Mouse (Mus musculus): ENCODE data around the gene Tnfsf13.

The Tnfsf13 gene

DNA sequence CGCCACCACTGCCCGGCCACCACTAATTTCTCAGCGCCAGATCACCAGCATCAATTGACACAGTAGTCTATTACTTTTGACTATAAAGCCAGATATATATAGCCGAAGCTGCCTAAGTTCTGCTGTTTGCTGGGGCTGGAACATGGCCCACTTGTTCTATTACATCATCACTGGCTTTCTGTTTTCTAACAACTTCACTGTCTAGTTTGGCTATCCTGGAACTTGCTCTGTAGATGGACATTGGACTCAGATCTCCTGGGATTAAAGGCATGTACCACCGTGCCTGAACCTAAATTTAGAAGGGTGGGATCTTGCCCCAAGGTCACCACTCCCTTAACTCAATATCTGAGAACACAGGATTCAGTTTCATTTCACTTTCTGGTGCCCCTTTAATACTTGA, 39.7 kb downstream of the Tnfsf13 start:
- DNase-seq: no peak

DNA sequence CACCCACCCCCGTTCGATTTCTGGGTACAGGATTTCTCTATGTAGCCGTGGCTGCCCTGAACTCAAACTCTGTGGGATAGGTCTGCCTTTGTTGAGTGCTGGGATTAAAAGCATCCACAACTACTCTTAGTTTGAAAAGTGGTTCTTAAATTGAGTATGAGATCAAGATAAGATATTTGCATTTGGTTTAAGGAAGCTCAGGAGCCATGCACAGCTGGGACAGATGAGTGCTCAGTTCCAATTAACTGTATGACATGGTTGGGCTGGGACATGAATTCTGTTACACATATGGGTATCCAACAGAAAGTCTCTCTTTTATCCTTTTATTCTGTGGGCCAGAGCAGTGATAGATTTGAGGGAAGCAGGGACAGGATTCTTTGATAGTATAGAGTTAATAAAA, 50.1 kb downstream of the Tnfsf13 start:
- no peak for DNase-seq

DNA sequence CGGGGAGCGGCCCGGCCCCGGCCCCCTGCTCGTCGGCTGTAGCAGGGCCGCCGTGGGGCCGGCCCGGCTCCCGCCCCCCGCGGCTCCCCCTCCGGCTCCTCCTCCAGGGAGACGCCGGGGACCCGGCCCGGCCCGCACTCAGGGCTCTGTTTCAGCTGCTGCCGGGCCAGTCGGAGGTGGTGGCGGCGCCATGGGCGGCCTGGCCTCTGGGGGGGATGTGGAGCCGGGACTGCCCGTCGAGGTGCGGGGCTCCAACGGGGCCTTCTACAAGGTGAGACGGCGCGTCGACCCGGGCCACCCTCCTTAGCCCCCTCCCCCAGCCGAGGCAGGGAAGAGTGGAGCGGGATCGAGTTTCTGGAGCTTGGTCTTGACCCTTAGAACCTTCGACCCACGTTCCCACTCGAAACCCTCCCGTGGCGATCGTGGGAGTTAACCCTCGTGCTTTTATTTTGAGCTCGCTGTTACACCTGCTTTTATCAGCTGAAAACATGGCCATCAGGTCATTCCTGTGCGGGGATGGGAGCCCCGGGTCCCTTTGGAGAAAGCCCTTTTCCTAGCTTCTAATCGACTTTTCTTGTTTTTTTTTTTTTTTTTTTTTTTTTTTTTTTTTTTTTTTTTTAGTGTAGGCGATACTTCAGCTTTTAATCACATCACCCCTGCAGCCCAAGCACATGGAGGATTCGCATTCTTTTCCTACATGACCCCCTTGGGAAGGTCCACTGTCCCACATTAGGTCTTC, 52.3 kb downstream of the Tnfsf13 start:
- DNase-seq: no peak
